Mouse (Mus musculus) liver, embryonic 12.5 days (tissue): Measurements from ENCODE around the gene Tesc. TPM values are rescaled to one million over a fixed set of nuclear protein-coding genes. Genes with fewer than 3 reads are reported as not detected.
A peak's percentile ranks its signal among the peaks of the same experiment; 100 is the strongest.

Source experiments
- ATAC-seq: fragments of 200-750 bp; cut with Nextera tagmentation; 2 replicates; pipeline ENCODE4 v1.8.0; 2017; ENCODE audit warnings: moderate number of reproducible peaks, mild to moderate bottlenecking, moderate library complexity
- H3K27ac ChIP-seq: fragments of 300-500 bp; sonication (generic); 2 replicates; pipeline ENCODE4 v1.5.1; 2016; ENCODE audit warnings: mild to moderate bottlenecking
- H3K27me3 ChIP-seq: fragments of 300-500 bp; sonication (generic); replicated peaks from 2 replicates; pipeline ENCODE4 v1.6.1; 2016; ENCODE audit warnings: mild to moderate bottlenecking, moderate library complexity
- H3K36me3 ChIP-seq: fragments of 300-500 bp; sonication (generic); 2 replicates; pipeline ENCODE4 v1.6.1; 2016; ENCODE audit warnings: mild to moderate bottlenecking, moderate library complexity
- H3K4me1 ChIP-seq: fragments of 300-500 bp; sonication (generic); 2 replicates; pipeline ENCODE4 v1.6.1; 2016
- H3K4me2 ChIP-seq: fragments of 300-500 bp; sonication (generic); 2 replicates; pipeline ENCODE4 v1.6.1; 2016; ENCODE audit warnings: mild to moderate bottlenecking, moderate library complexity
- H3K4me3 ChIP-seq: fragments of 300-500 bp; sonication (generic); 2 replicates; pipeline ENCODE4 v1.5.1; 2016; ENCODE audit warnings: mild to moderate bottlenecking, moderate library complexity
- H3K9ac ChIP-seq: fragments of 300-500 bp; sonication (generic); 2 replicates; pipeline ENCODE4 v1.6.1; 2016; ENCODE audit warnings: mild to moderate bottlenecking, moderate library complexity
- H3K9me3 ChIP-seq: fragments of 300-500 bp; sonication (generic); replicated peaks from 2 replicates; pipeline ENCODE4 v1.6.1; 2016; ENCODE audit warnings: mild to moderate bottlenecking, moderate library complexity
- WGBS: fragments of 180-500 bp; shearing (Covaris S2); methylation state at CpG from one replicate; pipeline ENCODE4 v1.1.7; 2016; ENCODE audit not compliant: insufficient replicate concordance; 5-methylcytosine and 5-hydroxymethylcytosine counted together
- polyA plus RNA-seq: library from polyadenylated mRNA; unstranded; fragments of >200 nt; fragmentation: Nextera tagmentation; extraction: Ambion mirVana; gene quantifications from 2 replicates; pipeline ENCODE4 v1.2.1, GENCODE M21; 2016

Tesc gene
- polyA plus RNA-seq, 1 experiment from 2014 or later, result 1.5 TPM

- 73% methylated on average over 10 of the region's 10 CpGs for WGBS
- H3K27ac ChIP-seq, result 0 out of 2 replicates have a peak overlapping the region, but pooled peaks have one; percentile 5
- H3K4me1 ChIP-seq, result peaks cover 42% of the 10 kb centered on the region
- no peak overlapping the region for H3K4me2 ChIP-seq
- ATAC-seq, result no peak
- peaks cover 55% of the 10 kb centered on the region for H3K36me3 ChIP-seq
- no peaks in the 10 kb centered on the region for H3K9me3 ChIP-seq
- no peak overlapping the region for H3K9ac ChIP-seq
- no peak overlapping the region for H3K4me3 ChIP-seq
- H3K27me3 ChIP-seq, result no peaks in the 10 kb centered on the region; the same call in 1 of the 2 replicates
Observed at GRCm38 (mm10) chr5:118064284-118064901, 36.9 kb downstream of the Tesc start.

- H3K4me1 ChIP-seq, result peaks cover 42% of the 10 kb centered on the region
- no peaks in the 10 kb centered on the region for H3K27me3 ChIP-seq
- H3K27ac ChIP-seq, result no peak overlapping the region
- H3K4me2 ChIP-seq, result no peak overlapping the region
- H3K9me3 ChIP-seq, result no peaks in the 10 kb centered on the region
- ATAC-seq, result no peak
- H3K4me3 ChIP-seq, result no peak overlapping the region
- H3K36me3 ChIP-seq, result peaks cover 67% of the 10 kb centered on the region
- no peak overlapping the region for H3K9ac ChIP-seq
- 86% methylated on average over 19 of the region's 19 CpGs for WGBS
Observed at GRCm38 (mm10) chr5:118065516-118066255, 38.1 kb downstream of the Tesc start.

GRCm38 (mm10) chr5:118066828-118067227 is 39.3 kb downstream of the Tesc start:
- Histone ChIP-seq H3K4me3 (no peak overlapping the region), H3K4me1 (peaks cover 42% of the 10 kb centered on the region), H3K27ac (no peak overlapping the region), H3K9ac (no peak overlapping the region), H3K27me3 (no peaks in the 10 kb centered on the region), H3K4me2 (no peak overlapping the region), H3K36me3 (peaks cover 71% of the 10 kb centered on the region), H3K9me3 (no peaks in the 10 kb centered on the region)
- WGBS, result 60% methylated on average over 5 of the region's 5 CpGs
- ATAC-seq, result no peak

- no peak overlapping the region for H3K9ac ChIP-seq
- H3K9me3 ChIP-seq, result no peaks in the 10 kb centered on the region
- no peaks in the 10 kb centered on the region for H3K27me3 ChIP-seq
- H3K4me3 ChIP-seq, result no peak overlapping the region
- no peak overlapping the region for H3K4me2 ChIP-seq
- no peak overlapping the region for H3K27ac ChIP-seq
- peaks cover 74% of the 10 kb centered on the region for H3K36me3 ChIP-seq
- ATAC-seq, result no peak
- H3K4me1 ChIP-seq, result peaks cover 42% of the 10 kb centered on the region
- 52% methylated on average over 4 of the region's 4 CpGs for WGBS
Observed at GRCm38 (mm10) chr5:118067572-118067971, 40.0 kb downstream of the Tesc start.

- WGBS, result 70% methylated on average over 9 of the region's 9 CpGs
- Histone ChIP-seq H3K27ac (no peak overlapping the region), H3K9me3 (no peaks in the 10 kb centered on the region), H3K4me2 (no peak overlapping the region), H3K4me3 (no peak overlapping the region), H3K27me3 (no peaks in the 10 kb centered on the region), H3K4me1 (peaks cover 42% of the 10 kb centered on the region), H3K9ac (no peak overlapping the region), H3K36me3 (peaks cover 78% of the 10 kb centered on the region)
- no peak for ATAC-seq
Observed at GRCm38 (mm10) chr5:118067984-118068494, 40.5 kb downstream of the Tesc start.

- WGBS, result 44% methylated on average over 9 of the region's 9 CpGs
- H3K4me3 ChIP-seq, result no peak overlapping the region
- peaks cover 30% of the 10 kb centered on the region for H3K4me1 ChIP-seq
- ATAC-seq, result peak; percentile 62
- H3K27me3 ChIP-seq, result no peaks in the 10 kb centered on the region
- no peak overlapping the region for H3K27ac ChIP-seq
- H3K9ac ChIP-seq, result no peak overlapping the region
- H3K9me3 ChIP-seq, result no peaks in the 10 kb centered on the region
- H3K36me3 ChIP-seq, result peaks cover 84% of the 10 kb centered on the region
- H3K4me2 ChIP-seq, result no peak overlapping the region
Observed at GRCm38 (mm10) chr5:118069315-118069714, 41.8 kb downstream of the Tesc start.

- Histone ChIP-seq H3K9ac (no peak overlapping the region), H3K9me3 (no peaks in the 10 kb centered on the region), H3K27me3 (no peaks in the 10 kb centered on the region), H3K4me2 (no peak overlapping the region), H3K4me1 (peaks cover 19% of the 10 kb centered on the region), H3K36me3 (peaks cover 85% of the 10 kb centered on the region), H3K4me3 (no peak overlapping the region), H3K27ac (no peak overlapping the region)
- WGBS, result 79% methylated on average over 5 of the region's 5 CpGs
- ATAC-seq, result no peak
Observed at GRCm38 (mm10) chr5:118071766-118072165, 44.2 kb downstream of the Tesc start.

GRCm38 (mm10) chr5:118073213-118073773 is 45.8 kb downstream of the Tesc start:
- H3K36me3 ChIP-seq, result peaks cover 84% of the 10 kb centered on the region
- no peak overlapping the region for H3K4me3 ChIP-seq
- no peak overlapping the region for H3K9ac ChIP-seq
- H3K27me3 ChIP-seq, result no peaks in the 10 kb centered on the region
- H3K9me3 ChIP-seq, result no peaks in the 10 kb centered on the region
- 87% methylated on average over 15 of the region's 15 CpGs for WGBS
- ATAC-seq, result no peak
- no peak overlapping the region for H3K27ac ChIP-seq
- no peak overlapping the region for H3K4me2 ChIP-seq
- peaks cover 11% of the 10 kb centered on the region for H3K4me1 ChIP-seq

GRCm38 (mm10) chr5:118076721-118077592 is 49.4 kb downstream of the Tesc start:
- H3K36me3 ChIP-seq, result peaks cover 84% of the 10 kb centered on the region
- peaks cover 6% of the 10 kb centered on the region; the same call in 1 of the 2 replicates for H3K4me1 ChIP-seq
- no peaks in the 10 kb centered on the region for H3K27me3 ChIP-seq
- H3K4me3 ChIP-seq, result no peak overlapping the region
- no peak overlapping the region for H3K27ac ChIP-seq
- ATAC-seq, result no peak
- H3K9me3 ChIP-seq, result no peaks in the 10 kb centered on the region
- H3K9ac ChIP-seq, result no peak overlapping the region
- H3K4me2 ChIP-seq, result no peak overlapping the region
- 83% methylated on average over 15 of the region's 15 CpGs for WGBS

- Histone ChIP-seq H3K36me3 (peaks cover 71% of the 10 kb centered on the region), H3K4me2 (no peak overlapping the region), H3K4me1 (peaks cover 8% of the 10 kb centered on the region; the same call in 1 of the 2 replicates), H3K4me3 (no peak overlapping the region), H3K27me3 (no peaks in the 10 kb centered on the region), H3K27ac (no peak overlapping the region), H3K9me3 (no peaks in the 10 kb centered on the region), H3K9ac (no peak overlapping the region)
- 84% methylated on average over 6 of the region's 6 CpGs for WGBS
- no peak for ATAC-seq
Observed at GRCm38 (mm10) chr5:118078550-118078949, 51.0 kb downstream of the Tesc start.

- WGBS, result 78% methylated on average over 6 of the region's 6 CpGs
- Histone ChIP-seq H3K4me2 (no peak overlapping the region), H3K27ac (no peak overlapping the region)
Observed at GRCm38 (mm10) chr5:118079354-118079753, 51.8 kb downstream of the Tesc start.

More at GRCm38 (mm10) chr5:118079354-118079753, 51.8 kb downstream of the Tesc start:
- H3K4me3 ChIP-seq, result no peak overlapping the region
- H3K36me3 ChIP-seq, result peaks cover 63% of the 10 kb centered on the region
- no peaks in the 10 kb centered on the region for H3K9me3 ChIP-seq
- no peak overlapping the region for H3K9ac ChIP-seq
- no peaks in the 10 kb centered on the region for H3K27me3 ChIP-seq
- H3K4me1 ChIP-seq, result peaks cover 8% of the 10 kb centered on the region; the same call in 1 of the 2 replicates
- no peak for ATAC-seq
